Mouse (Mus musculus) midbrain, embryonic 10.5 days (tissue): Measurements from ENCODE around the gene Ctbp2. TPM values are rescaled to one million over a fixed set of nuclear protein-coding genes. Genes with fewer than 3 reads are reported as not detected.

Experiments used
- DNase-seq: peaks from one replicate; pipeline ENCODE4 v3.0.0-alpha.2; 2017; ENCODE audit warnings: low spot score
- H3K27ac ChIP-seq: fragments of 300-500 bp; sonication (generic); replicated peaks from 2 replicates; pipeline ENCODE4 v1.5.1; 2016; ENCODE audit warnings: mild to moderate bottlenecking
- H3K27me3 ChIP-seq: fragments of 300-500 bp; sonication (generic); 2 replicates; pipeline ENCODE4 v1.6.1; 2016; ENCODE audit warnings: low read depth, mild to moderate bottlenecking; ENCODE audit not compliant: poor library complexity, severe bottlenecking
- H3K36me3 ChIP-seq: fragments of 300-500 bp; sonication (generic); 2 replicates; pipeline ENCODE4 v1.6.1; 2016; ENCODE audit warnings: mild to moderate bottlenecking, moderate library complexity
- H3K4me1 ChIP-seq: fragments of 300-500 bp; sonication (generic); 2 replicates; pipeline ENCODE4 v1.6.1; 2016
- H3K4me3 ChIP-seq: fragments of 300-500 bp; sonication (generic); 2 replicates; pipeline ENCODE4 v1.5.1; 2016; ENCODE audit warnings: mild to moderate bottlenecking, moderate library complexity
- H3K9me3 ChIP-seq: fragments of 300-500 bp; sonication (generic); replicated peaks from 2 replicates; pipeline ENCODE4 v1.6.1; 2016; ENCODE audit warnings: mild to moderate bottlenecking
- WGBS: fragments of 180-500 bp; shearing (Covaris S2); methylation state at CpG from one replicate; pipeline ENCODE4 v1.1.7; 2016; 5-methylcytosine and 5-hydroxymethylcytosine counted together
- polyA plus RNA-seq: library from polyadenylated mRNA; unstranded; fragments of >200 nt; fragmentation: Nextera tagmentation; extraction: Ambion mirVana; gene quantifications from 2 replicates; pipeline ENCODE4 v1.2.1, GENCODE M21; 2016

Ctbp2 gene
- polyA plus RNA-seq, 1 experiment from 2014 or later = 118 TPM

DNA sequence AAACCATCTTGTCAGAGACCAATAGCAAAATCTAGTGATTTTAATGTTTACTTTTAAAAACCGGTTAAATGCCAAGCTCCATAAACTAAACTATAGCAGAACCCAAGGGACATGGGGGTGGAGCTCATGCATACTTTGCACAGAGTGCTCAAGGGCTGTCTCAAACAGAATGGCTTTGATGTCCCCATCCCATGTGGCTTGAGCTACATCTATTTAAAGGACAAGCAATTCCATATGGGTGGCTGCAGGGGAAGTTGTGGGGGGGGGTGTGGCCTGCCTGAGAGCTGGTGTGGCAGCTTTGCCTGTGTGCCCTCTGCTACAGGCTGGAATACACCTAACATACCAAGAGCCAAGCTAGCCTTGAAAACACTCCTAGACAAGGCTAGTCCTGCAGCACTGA is 99.5 kb downstream of the Ctbp2 start:
- DNase-seq = no peak
- no peaks in the 10 kb centered on the region for H3K27me3 ChIP-seq
- H3K4me1 ChIP-seq = peaks cover 58% of the 10 kb centered on the region
- H3K36me3 ChIP-seq = peaks cover 20% of the 10 kb centered on the region
- WGBS = 67% methylated on average over 1 of the region's 1 CpGs
- H3K4me3 ChIP-seq = no peak overlapping the region
- no peak overlapping the region for H3K27ac ChIP-seq
- no peaks in the 10 kb centered on the region for H3K9me3 ChIP-seq

DNA sequence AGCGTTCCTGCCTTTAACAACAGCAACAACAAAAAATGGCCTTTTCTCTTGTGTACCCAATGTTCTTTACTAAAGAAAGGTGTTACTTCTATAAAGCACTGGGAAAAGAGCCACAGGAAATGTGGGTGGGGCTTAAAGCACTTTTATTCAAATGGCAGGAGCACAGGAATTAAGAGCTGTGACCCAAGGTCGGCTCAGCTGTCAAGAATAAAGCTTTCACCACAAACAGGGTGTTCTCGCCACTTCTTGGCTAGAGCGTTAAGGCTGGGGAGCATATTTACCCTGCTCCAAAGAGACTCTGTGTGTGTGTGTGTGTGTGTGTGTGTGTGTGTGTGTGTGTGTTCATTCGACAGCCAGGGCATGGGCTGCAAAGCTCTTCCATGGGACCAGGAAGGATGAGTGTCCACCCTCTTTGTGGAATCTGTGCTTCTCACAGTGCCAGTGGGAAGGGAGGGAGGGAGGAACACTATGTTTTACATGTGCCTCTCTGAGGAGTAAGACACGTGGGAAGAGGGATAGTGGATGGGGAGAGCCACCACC is 104.6 kb downstream of the Ctbp2 start:
- Histone ChIP-seq H3K4me3 (no peak overlapping the region), H3K27ac (no peak overlapping the region), H3K36me3 (peaks cover 19% of the 10 kb centered on the region), H3K9me3 (no peaks in the 10 kb centered on the region), H3K4me1 (peaks cover 74% of the 10 kb centered on the region), H3K27me3 (no peaks in the 10 kb centered on the region)
- WGBS = 37% methylated on average over 6 of the region's 6 CpGs
- DNase-seq = no peak

GRCm38 (mm10) chr7:133018961-133019360 is 105.2 kb downstream of the Ctbp2 start:
- no peak for DNase-seq
- Histone ChIP-seq H3K27ac (peak overlapping the region; percentile 42; the same call in 1 of the 2 replicates), H3K4me1 (peaks cover 80% of the 10 kb centered on the region), H3K9me3 (no peaks in the 10 kb centered on the region), H3K27me3 (no peaks in the 10 kb centered on the region), H3K4me3 (no peak overlapping the region), H3K36me3 (peaks cover 20% of the 10 kb centered on the region)
- 80% methylated on average over 7 of the region's 7 CpGs for WGBS

DNA sequence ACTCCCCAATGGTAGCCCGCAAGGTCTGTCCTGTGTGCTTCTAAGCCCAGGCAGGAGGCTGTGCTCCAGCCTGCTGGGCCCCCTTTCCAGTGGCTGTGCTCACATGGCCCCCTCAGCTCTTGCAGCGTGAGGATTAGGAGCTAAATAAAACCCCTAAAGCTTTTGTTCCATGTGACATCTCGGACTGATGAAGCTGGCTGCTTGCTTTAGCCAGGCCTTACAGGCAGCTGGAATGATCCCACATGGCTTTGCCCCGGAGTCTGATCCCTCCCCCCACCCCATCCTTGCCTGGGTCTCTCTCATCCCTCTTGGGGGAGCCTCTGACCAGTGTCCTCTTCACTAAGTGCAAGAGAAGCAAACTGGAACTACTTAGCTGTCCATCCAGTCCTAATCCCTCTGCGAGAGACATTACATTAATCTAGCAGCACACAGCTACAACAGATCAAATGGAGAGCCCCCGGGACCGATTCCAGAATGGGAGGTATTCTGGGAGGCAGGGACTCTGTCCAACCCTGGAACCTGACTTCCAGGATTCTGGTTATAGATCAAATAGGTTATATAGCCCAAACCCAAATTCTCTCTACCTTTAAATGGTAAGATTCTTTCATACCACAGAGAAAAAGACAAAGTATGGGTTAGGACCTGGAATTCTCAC is 108.6 kb downstream of the Ctbp2 start:
- peaks cover 100% of the 10 kb centered on the region for H3K4me1 ChIP-seq
- H3K27ac ChIP-seq = peak overlapping the region; percentile 82
- H3K36me3 ChIP-seq = peaks cover 19% of the 10 kb centered on the region
- WGBS = 24% methylated on average over 7 of the region's 7 CpGs
- H3K9me3 ChIP-seq = no peaks in the 10 kb centered on the region
- peak overlapping the region; percentile 16 for H3K4me3 ChIP-seq
- no peaks in the 10 kb centered on the region for H3K27me3 ChIP-seq
- DNase-seq = peak; percentile 68

- WGBS = 93% methylated on average over 14 of the region's 14 CpGs
- H3K9me3 ChIP-seq = no peaks in the 10 kb centered on the region
- no peak for DNase-seq
- peaks cover 94% of the 10 kb centered on the region for H3K4me1 ChIP-seq
- peaks cover 28% of the 10 kb centered on the region for H3K36me3 ChIP-seq
- peak overlapping the region; percentile 82 for H3K27ac ChIP-seq
- no peaks in the 10 kb centered on the region for H3K27me3 ChIP-seq
- H3K4me3 ChIP-seq = peak overlapping the region; percentile 16; the same call in 1 of the 2 replicates
Observed at GRCm38 (mm10) chr7:133014631-133015030, 109.5 kb downstream of the Ctbp2 start.

- H3K27me3 ChIP-seq = no peaks in the 10 kb centered on the region
- WGBS = 93% methylated on average over 10 of the region's 10 CpGs
- H3K9me3 ChIP-seq = no peaks in the 10 kb centered on the region
- H3K4me3 ChIP-seq = no peak overlapping the region
- H3K27ac ChIP-seq = peak overlapping the region; percentile 82
- peaks cover 88% of the 10 kb centered on the region for H3K4me1 ChIP-seq
- H3K36me3 ChIP-seq = peaks cover 35% of the 10 kb centered on the region
- DNase-seq = no peak
Observed at GRCm38 (mm10) chr7:133013923-133014322, 110.2 kb downstream of the Ctbp2 start.

DNA sequence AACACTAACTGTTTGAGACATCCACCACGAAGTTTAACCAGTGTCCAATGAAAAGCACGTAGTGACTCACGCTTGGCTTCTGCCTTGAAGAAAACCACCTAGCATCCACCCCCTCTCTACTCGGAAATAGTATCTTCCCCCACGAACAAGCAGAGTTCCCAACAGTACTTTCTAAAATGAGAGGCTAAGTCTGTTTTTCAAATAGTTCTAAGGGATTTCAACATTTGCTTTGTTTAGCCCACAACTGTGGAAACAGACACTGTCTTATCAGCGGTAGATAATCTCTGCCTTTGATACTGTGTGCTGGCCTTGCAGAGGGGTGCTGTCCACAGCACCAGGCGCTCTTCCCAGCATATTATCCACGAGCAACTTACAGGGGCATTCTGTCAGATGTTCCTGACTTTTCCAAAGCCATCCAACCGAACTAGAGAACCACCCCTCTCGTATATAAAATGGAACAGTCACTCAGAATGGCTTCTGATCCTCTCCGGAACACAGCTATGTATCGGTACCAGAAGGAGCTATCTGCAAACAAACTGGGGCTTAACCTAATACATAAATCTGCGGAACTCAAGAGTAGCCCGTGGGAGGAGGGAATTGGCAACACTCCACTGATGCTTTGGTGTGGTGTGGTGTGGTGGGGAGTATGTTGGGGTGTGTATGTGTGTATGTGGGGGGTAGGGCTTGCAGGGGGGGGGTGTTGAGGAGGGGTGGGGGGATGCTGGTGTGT is 111.4 kb downstream of the Ctbp2 start:
- peaks cover 45% of the 10 kb centered on the region for H3K36me3 ChIP-seq
- H3K27me3 ChIP-seq = no peaks in the 10 kb centered on the region
- no peaks in the 10 kb centered on the region for H3K9me3 ChIP-seq
- no peak overlapping the region for H3K4me3 ChIP-seq
- 70% methylated on average over 14 of the region's 14 CpGs for WGBS
- H3K27ac ChIP-seq = peak overlapping the region; percentile 82; the same call in 1 of the 2 replicates
- H3K4me1 ChIP-seq = peaks cover 88% of the 10 kb centered on the region
- DNase-seq = no peak

- H3K9me3 ChIP-seq = no peaks in the 10 kb centered on the region
- H3K27me3 ChIP-seq = no peaks in the 10 kb centered on the region
- 65% methylated on average over 4 of the region's 4 CpGs for WGBS
- peaks cover 82% of the 10 kb centered on the region for H3K4me1 ChIP-seq
- H3K27ac ChIP-seq = no peak overlapping the region
- no peak for DNase-seq
- peaks cover 47% of the 10 kb centered on the region for H3K36me3 ChIP-seq
- no peak overlapping the region for H3K4me3 ChIP-seq
Observed at GRCm38 (mm10) chr7:133011611-133012010, 112.5 kb downstream of the Ctbp2 start.

DNA sequence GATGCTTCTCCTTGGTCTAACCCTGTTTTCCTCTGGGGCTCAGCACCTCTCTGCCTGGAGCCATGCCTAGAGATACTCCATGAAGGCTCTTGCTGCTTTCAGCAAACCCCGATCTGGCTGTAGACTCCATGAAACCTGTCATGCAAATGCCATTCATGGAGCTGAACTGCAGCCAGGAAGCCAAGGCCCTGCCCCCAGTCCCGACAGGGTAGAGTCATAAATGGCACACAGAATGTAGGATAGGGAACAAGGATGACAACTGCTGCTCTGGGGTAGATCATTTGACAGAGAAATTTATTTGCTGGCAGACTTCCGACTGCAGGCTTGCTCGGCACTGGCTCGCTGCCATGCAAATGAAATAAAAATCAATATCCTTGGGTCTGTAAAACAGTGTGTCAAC is 113.0 kb downstream of the Ctbp2 start:
- no peaks in the 10 kb centered on the region for H3K27me3 ChIP-seq
- H3K36me3 ChIP-seq = peaks cover 47% of the 10 kb centered on the region
- peaks cover 78% of the 10 kb centered on the region for H3K4me1 ChIP-seq
- no peaks in the 10 kb centered on the region for H3K9me3 ChIP-seq
- no peak for DNase-seq
- H3K27ac ChIP-seq = no peak overlapping the region; the same call in 1 of the 2 replicates
- WGBS = 77% methylated on average over 5 of the region's 5 CpGs
- no peak overlapping the region for H3K4me3 ChIP-seq

GRCm38 (mm10) chr7:133010477-133010876 is 113.7 kb downstream of the Ctbp2 start:
- H3K27ac ChIP-seq = no peak overlapping the region
- peaks cover 70% of the 10 kb centered on the region for H3K4me1 ChIP-seq
- no peak for DNase-seq
- WGBS = 90% methylated on average over 3 of the region's 3 CpGs
- H3K36me3 ChIP-seq = peaks cover 50% of the 10 kb centered on the region
- H3K9me3 ChIP-seq = no peaks in the 10 kb centered on the region
- no peaks in the 10 kb centered on the region for H3K27me3 ChIP-seq
- no peak overlapping the region for H3K4me3 ChIP-seq

- Histone ChIP-seq H3K27me3 (no peaks in the 10 kb centered on the region), H3K4me1 (peaks cover 62% of the 10 kb centered on the region), H3K27ac (no peak overlapping the region), H3K9me3 (no peaks in the 10 kb centered on the region), H3K4me3 (no peak overlapping the region), H3K36me3 (peaks cover 57% of the 10 kb centered on the region)
- DNase-seq = no peak
- 90% methylated on average over 8 of the region's 8 CpGs for WGBS
Observed at GRCm38 (mm10) chr7:133009676-133010075, 114.5 kb downstream of the Ctbp2 start.

GRCm38 (mm10) chr7:133008663-133009062 is 115.5 kb downstream of the Ctbp2 start:
- H3K4me3 ChIP-seq = no peak overlapping the region
- WGBS = 88% methylated on average over 4 of the region's 4 CpGs
- no peak overlapping the region for H3K27ac ChIP-seq
- peaks cover 46% of the 10 kb centered on the region for H3K36me3 ChIP-seq
- no peak for DNase-seq
- H3K27me3 ChIP-seq = no peaks in the 10 kb centered on the region
- no peaks in the 10 kb centered on the region for H3K9me3 ChIP-seq
- peaks cover 59% of the 10 kb centered on the region for H3K4me1 ChIP-seq

DNA sequence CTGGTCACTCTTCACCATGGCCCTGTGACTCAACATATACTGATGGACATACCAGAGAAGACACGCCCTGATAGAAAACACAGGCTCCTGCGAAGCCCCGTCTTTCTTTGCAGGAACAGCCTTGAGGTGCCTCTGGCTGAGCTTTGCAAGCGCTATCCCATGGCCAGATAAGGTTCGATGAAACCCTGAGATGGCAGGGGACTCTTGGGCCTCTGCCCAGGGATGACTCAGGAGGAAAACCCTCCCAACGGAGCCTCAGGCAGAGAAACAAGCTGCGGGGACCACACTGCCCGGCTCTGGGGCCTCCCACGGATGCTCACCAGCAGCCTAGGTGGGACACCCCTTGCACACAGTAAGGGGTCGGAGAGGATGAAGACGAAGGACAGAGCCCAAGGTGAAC is 116.8 kb downstream of the Ctbp2 start:
- WGBS = 90% methylated on average over 11 of the region's 11 CpGs
- Histone ChIP-seq H3K9me3 (no peaks in the 10 kb centered on the region), H3K4me1 (peaks cover 51% of the 10 kb centered on the region), H3K4me3 (no peak overlapping the region), H3K27ac (peak overlapping the region; percentile 42; the same call in 1 of the 2 replicates), H3K36me3 (peaks cover 49% of the 10 kb centered on the region), H3K27me3 (no peaks in the 10 kb centered on the region)
- no peak for DNase-seq
